Mouse (Mus musculus): ENCODE measurements around the gene Ank3. TPM values are rescaled to one million over a fixed set of nuclear protein-coding genes. Genes with fewer than 3 reads are reported as not detected.
A peak's percentile ranks its signal among the peaks of the same experiment; 100 is the strongest.
"Not testable (repeated sequence)": the region's sequence is repeated elsewhere in the genome, so short reads cannot be mapped to it uniquely, and the experiment has no call there.

Gene Ank3
- polyA plus RNA-seq (2016; fragmentation: Nextera tagmentation; extraction: Ambion mirVana): 64.6 and 68.1 TPM in 2 replicates

DNA sequence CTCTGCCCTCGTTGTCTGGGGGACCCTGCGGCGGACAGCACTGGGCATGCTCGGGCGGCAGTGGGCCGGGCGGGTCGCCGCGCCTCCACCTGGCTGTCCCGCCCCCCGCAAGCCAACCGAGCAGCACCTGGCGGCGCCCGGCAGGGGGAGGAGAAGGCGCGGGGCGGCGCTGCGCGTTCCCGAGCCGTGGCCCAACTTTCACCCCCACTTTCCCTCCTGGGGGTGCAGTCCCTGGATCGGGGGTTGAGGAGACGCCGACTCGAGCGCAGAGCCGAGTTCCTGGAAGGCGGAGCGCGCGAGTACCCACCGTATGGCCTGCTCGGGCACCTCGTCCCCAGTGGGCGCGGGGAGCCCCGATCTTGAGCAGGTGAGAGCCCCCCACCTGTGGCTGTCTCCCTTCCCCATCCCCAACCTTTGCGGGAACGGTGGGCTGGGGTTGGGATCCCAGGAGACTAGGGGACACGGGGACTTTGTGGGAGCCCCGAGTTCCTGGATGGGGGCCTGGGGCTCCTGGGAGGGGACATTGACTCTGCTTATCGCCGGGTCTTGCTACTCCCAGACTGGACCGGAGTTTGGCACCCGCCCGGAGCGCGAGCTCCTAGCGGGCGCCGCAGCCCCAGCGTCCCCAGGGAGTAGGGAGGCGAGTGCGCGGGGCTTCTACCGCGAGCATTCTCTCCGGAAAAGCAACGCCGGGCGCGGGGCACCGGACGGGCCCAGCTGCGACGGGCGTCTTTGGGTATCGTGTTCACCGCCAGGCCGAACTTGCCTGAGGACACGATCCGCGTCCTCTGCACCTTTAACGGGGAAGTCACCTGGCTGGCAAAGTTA is at the start of gene Ank3:
Ank3 (plus strand) TSS at position 11 of the 828 bp plus-strand sequence.
- peak; percentile 53; the same call in 1 of the 2 replicates for ATAC-seq (ENCODE audit: low FRiP score)
- peaks cover 25% of the 10 kb centered on the region for H3K4me1 ChIP-seq
- under 1% methylated on average over 67 of the region's 77 CpGs for WGBS

GRCm38 (mm10) chr10:69351071-69351841 is 47.3 kb upstream of the Ank3 start:
- Histone ChIP-seq H3K4me1 (peaks cover 37% of the 10 kb centered on the region), H3K9ac (peak overlapping the region; percentile 92), H3K4me3 (replicated peaks) (peak overlapping the region; percentile 80), H3K4me2 (peak overlapping the region; percentile 78), H3K36me3 (replicated peaks) (peaks cover 43% of the 10 kb centered on the region), H3K27me3 (no peaks in the 10 kb centered on the region), H3K27ac (no peak overlapping the region), H3K9me3 (no peaks in the 10 kb centered on the region)
- 22% methylated on average over 12 of the region's 12 CpGs for WGBS
- no peak for ATAC-seq (ENCODE audit: low FRiP score)

More for the DNA sequence above, at the start of gene Ank3:
- H3K4me2 ChIP-seq: peak within 1 kb of the TSS; percentile 100
- no peaks in the 10 kb centered on the region for H3K9me3 ChIP-seq
- peak within 1 kb of the TSS; percentile 68 for H3K4me3 ChIP-seq (replicated peaks)
- H3K36me3 ChIP-seq (replicated peaks): no peaks in the 10 kb centered on the region
- peak within 1 kb of the TSS; percentile 55 for H3K9ac ChIP-seq
- no peak within 1 kb of the TSS for H3K27ac ChIP-seq
- peaks cover 72% of the 10 kb centered on the region for H3K27me3 ChIP-seq

DNA sequence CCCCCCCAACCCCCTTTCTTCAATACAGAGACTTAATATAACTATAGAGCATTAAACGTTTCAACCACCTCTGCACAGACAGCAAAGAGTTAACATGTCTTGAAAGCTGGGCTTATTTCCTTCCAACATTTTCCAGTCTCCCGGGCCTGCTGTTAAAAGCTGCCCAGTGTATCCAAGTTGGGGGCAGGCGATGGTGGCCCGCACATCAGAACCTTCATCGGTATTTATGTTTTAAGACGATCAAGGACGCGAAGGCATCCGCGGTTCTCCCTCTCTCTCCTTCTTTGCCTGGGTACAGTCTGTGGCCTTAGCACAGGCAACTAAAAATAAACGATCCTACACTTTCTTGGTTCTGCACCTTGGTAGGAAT is 46.7 kb upstream of the Ank3 start:
- peak overlapping the region; percentile 80 for H3K4me3 ChIP-seq (replicated peaks)
- no peaks in the 10 kb centered on the region for H3K9me3 ChIP-seq
- under 1% methylated on average over 11 of the region's 11 CpGs for WGBS
- H3K9ac ChIP-seq: peak overlapping the region; percentile 92
- H3K4me2 ChIP-seq: peak overlapping the region; percentile 78
- ATAC-seq (ENCODE audit: low FRiP score): no peak
- peaks cover 37% of the 10 kb centered on the region for H3K4me1 ChIP-seq
- peak overlapping the region; percentile 85 for H3K27ac ChIP-seq
- H3K36me3 ChIP-seq (replicated peaks): peaks cover 37% of the 10 kb centered on the region
- no peaks in the 10 kb centered on the region for H3K27me3 ChIP-seq

GRCm38 (mm10) chr10:69352212-69353085 is 46.1 kb upstream of the Ank3 start, which contains the start of gene Cdk1:
TSS of gene Cdk1 (minus strand) at chr10:69352938.
- peak; percentile 98 for ATAC-seq (ENCODE audit: low FRiP score)
- Histone ChIP-seq H3K4me1 (peaks cover 37% of the 10 kb centered on the region), H3K27me3 (no peaks in the 10 kb centered on the region), H3K36me3 (replicated peaks) (peaks cover 31% of the 10 kb centered on the region), H3K9ac (peak within 1 kb of the TSS; percentile 92), H3K4me3 (replicated peaks) (peak within 1 kb of the TSS; percentile 80), H3K27ac (peak within 1 kb of the TSS; percentile 85), H3K4me2 (peak within 1 kb of the TSS; percentile 78), H3K9me3 (no peaks in the 10 kb centered on the region)
- under 1% methylated on average over 50 of the region's 51 CpGs for WGBS

GRCm38 (mm10) chr10:69353086-69353479 is 45.5 kb upstream of the Ank3 start:
- not testable (repeated sequence) for H3K9ac ChIP-seq; H3K27ac ChIP-seq; H3K27me3 ChIP-seq; H3K9me3 ChIP-seq; ATAC-seq (ENCODE audit: low FRiP score)
- H3K4me1 ChIP-seq: peaks cover 37% of the 10 kb centered on the region
- H3K36me3 ChIP-seq (replicated peaks): peaks cover 25% of the 10 kb centered on the region
- WGBS: 40% methylated on average over 5 of the region's 5 CpGs
- H3K4me3 ChIP-seq (replicated peaks): peak overlapping the region; percentile 80
- peak overlapping the region; percentile 78 for H3K4me2 ChIP-seq

DNA sequence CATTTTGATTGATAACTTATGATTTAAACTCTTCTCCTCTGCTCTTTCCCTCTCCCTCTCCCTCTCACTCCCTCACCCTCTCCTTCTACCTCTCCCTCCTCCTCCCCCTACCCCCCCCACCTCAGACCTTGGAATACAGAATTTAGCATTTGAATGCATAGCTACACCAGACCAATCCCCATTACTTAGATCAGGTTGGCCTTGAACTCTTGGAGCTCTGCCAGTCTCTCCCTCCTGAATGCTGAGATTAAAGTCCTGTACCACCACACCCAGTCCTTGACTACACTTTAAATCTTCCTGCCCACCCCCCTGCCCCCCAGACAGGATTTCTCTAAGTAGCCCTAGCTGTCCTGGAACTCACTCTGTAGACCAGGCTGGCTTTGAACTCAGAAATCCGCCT is 38.9 kb upstream of the Ank3 start:
- no peaks in the 10 kb centered on the region for H3K36me3 ChIP-seq (replicated peaks)
- no peaks in the 10 kb centered on the region for H3K4me1 ChIP-seq
- ATAC-seq (ENCODE audit: low FRiP score): no peak
- 89% methylated on average over 1 of the region's 1 CpGs for WGBS
- H3K4me2 ChIP-seq: no peak overlapping the region
- H3K4me3 ChIP-seq (replicated peaks): no peak overlapping the region
- H3K9ac ChIP-seq: no peak overlapping the region
- no peak overlapping the region for H3K27ac ChIP-seq
- 0 out of 2 replicates have a peak, but pooled peaks cover 5% of the 10 kb centered on the region for H3K9me3 ChIP-seq
- H3K27me3 ChIP-seq: no peaks in the 10 kb centered on the region

GRCm38 (mm10) chr10:69366208-69366607 is 32.4 kb upstream of the Ank3 start:
- 0 out of 2 replicates have a peak, but pooled peaks cover under 1% of the 10 kb centered on the region for H3K9me3 ChIP-seq
- H3K9ac ChIP-seq: no peak overlapping the region
- no peak overlapping the region for H3K4me3 ChIP-seq (replicated peaks)
- no peaks in the 10 kb centered on the region for H3K4me1 ChIP-seq
- no peaks in the 10 kb centered on the region for H3K36me3 ChIP-seq (replicated peaks)
- H3K27me3 ChIP-seq: no peaks in the 10 kb centered on the region
- ATAC-seq (ENCODE audit: low FRiP score): no peak
- H3K4me2 ChIP-seq: no peak overlapping the region
- H3K27ac ChIP-seq: no peak overlapping the region
- WGBS: 89% methylated on average over 11 of the region's 11 CpGs

- Histone ChIP-seq H3K27ac (no peak overlapping the region), H3K36me3 (replicated peaks) (no peaks in the 10 kb centered on the region), H3K9ac (no peak overlapping the region), H3K9me3 (no peaks in the 10 kb centered on the region), H3K27me3 (no peaks in the 10 kb centered on the region), H3K4me2 (no peak overlapping the region), H3K4me3 (replicated peaks) (no peak overlapping the region), H3K4me1 (no peaks in the 10 kb centered on the region)
- no peak for ATAC-seq (ENCODE audit: low FRiP score)
- 90% methylated on average over 13 of the region's 13 CpGs for WGBS
Observed at GRCm38 (mm10) chr10:69366877-69367387, 31.6 kb upstream of the Ank3 start.

DNA sequence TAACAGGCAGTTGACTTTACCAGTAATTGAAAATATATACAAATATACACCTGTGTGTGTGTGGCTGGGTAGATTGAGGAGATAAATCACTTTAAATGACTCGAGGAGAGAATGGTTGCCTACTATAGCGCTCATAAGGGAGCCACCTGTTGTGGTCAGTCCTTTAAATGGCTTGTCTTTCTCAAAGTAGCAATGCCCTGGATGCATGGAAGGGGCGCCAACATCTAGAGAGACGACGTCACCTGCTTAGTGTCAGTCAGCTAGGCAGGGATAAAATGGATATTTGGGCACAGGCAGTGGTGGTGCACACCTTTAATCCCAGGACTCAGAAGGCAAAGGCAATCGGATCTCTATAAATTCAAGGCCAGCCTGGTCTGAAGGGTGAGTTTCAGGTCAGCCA is 29.3 kb upstream of the Ank3 start:
- no peaks in the 10 kb centered on the region for H3K9me3 ChIP-seq
- WGBS: 89% methylated on average over 6 of the region's 6 CpGs
- H3K27me3 ChIP-seq: no peaks in the 10 kb centered on the region
- H3K9ac ChIP-seq: no peak overlapping the region
- ATAC-seq (ENCODE audit: low FRiP score): no peak
- H3K36me3 ChIP-seq (replicated peaks): no peaks in the 10 kb centered on the region
- no peak overlapping the region for H3K27ac ChIP-seq
- no peak overlapping the region for H3K4me3 ChIP-seq (replicated peaks)
- H3K4me2 ChIP-seq: no peak overlapping the region
- H3K4me1 ChIP-seq: no peaks in the 10 kb centered on the region

GRCm38 (mm10) chr10:69371441-69371840 is 27.1 kb upstream of the Ank3 start:
- Histone ChIP-seq H3K27ac (no peak overlapping the region), H3K4me1 (no peaks in the 10 kb centered on the region), H3K9ac (no peak overlapping the region), H3K4me3 (replicated peaks) (no peak overlapping the region), H3K9me3 (no peaks in the 10 kb centered on the region), H3K27me3 (no peaks in the 10 kb centered on the region), H3K4me2 (no peak overlapping the region), H3K36me3 (replicated peaks) (no peaks in the 10 kb centered on the region)
- no peak for ATAC-seq (ENCODE audit: low FRiP score)
- WGBS: 16% methylated on average over 10 of the region's 10 CpGs

DNA sequence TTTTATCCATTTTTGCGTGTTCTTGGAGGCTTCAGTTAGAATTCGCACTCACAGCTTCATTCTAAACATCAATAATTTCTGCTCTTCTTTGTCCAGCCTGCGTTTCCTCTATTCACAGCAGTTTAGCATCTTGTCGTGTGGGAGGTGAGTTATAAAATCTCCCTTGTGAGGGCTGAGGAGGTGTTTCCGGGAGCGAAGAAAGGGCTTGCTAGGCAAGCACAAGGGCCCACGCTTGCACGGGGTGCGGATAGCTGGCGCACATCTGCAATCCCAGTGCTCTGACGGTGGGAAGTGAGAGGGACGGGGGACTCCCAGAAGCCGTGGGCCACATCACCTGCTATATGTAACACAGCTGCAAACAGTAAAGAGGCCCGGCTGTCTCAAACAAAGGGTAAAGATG is 26.5 kb upstream of the Ank3 start:
- Histone ChIP-seq H3K4me1 (no peaks in the 10 kb centered on the region), H3K4me2 (no peak overlapping the region), H3K27ac (no peak overlapping the region), H3K9me3 (no peaks in the 10 kb centered on the region), H3K36me3 (replicated peaks) (no peaks in the 10 kb centered on the region), H3K9ac (no peak overlapping the region), H3K4me3 (replicated peaks) (no peak overlapping the region), H3K27me3 (no peaks in the 10 kb centered on the region)
- ATAC-seq (ENCODE audit: low FRiP score): no peak
- 91% methylated on average over 14 of the region's 14 CpGs for WGBS
